Mouse (Mus musculus) lung, embryonic 16.5 days (tissue): Measurements from ENCODE around the gene Zfp618. TPM values are rescaled to one million over a fixed set of nuclear protein-coding genes. Genes with fewer than 3 reads are reported as not detected.

ENCODE experiments used
- ATAC-seq: fragments of 200-750 bp; cut with Nextera tagmentation; 2 replicates; pipeline ENCODE4 v1.8.0; 2017; ENCODE audit warnings: low read depth, mild to moderate bottlenecking, moderate library complexity
- H3K27ac ChIP-seq: fragments of 300-500 bp; sonication (generic); 2 replicates; pipeline ENCODE4 v1.5.1; 2014; ENCODE audit warnings: mild to moderate bottlenecking, control low read depth, low read length
- H3K27me3 ChIP-seq: fragments of 300-500 bp; sonication (generic); 2 replicates; pipeline ENCODE4 v1.6.1; 2014; ENCODE audit warnings: low read depth, low read length, mixed read lengths; ENCODE audit not compliant: control insufficient read depth, insufficient read depth
- H3K36me3 ChIP-seq: fragments of 300-500 bp; sonication (generic); 2 replicates; pipeline ENCODE4 v1.6.1; 2014; ENCODE audit warnings: low read length; ENCODE audit not compliant: control insufficient read depth, insufficient read depth
- H3K4me1 ChIP-seq: fragments of 300-500 bp; sonication (generic); replicated peaks from 2 replicates; pipeline ENCODE4 v1.6.1; 2014; ENCODE audit warnings: low read length, mixed read lengths; ENCODE audit not compliant: control insufficient read depth, insufficient read depth
- H3K4me2 ChIP-seq: fragments of 300-500 bp; sonication (generic); 2 replicates; pipeline ENCODE4 v1.6.1; 2014; ENCODE audit warnings: low read depth, low read length, control low read depth
- H3K4me3 ChIP-seq: fragments of 300-500 bp; sonication (generic); 2 replicates; pipeline ENCODE4 v1.5.1; 2014; ENCODE audit warnings: mild to moderate bottlenecking, low read length, control low read depth
- H3K9ac ChIP-seq: fragments of 300-500 bp; sonication (generic); 2 replicates; pipeline ENCODE4 v1.6.1; 2014; ENCODE audit warnings: low read length, control low read depth
- H3K9me3 ChIP-seq: fragments of 300-500 bp; sonication (generic); 2 replicates; pipeline ENCODE4 v1.6.1; 2016; ENCODE audit warnings: low read length; ENCODE audit not compliant: control insufficient read depth
- WGBS: fragments of 180-500 bp; shearing (Covaris S2); extraction: QIAGEN DNeasy Blood & Tissue Kit; methylation state at CpG from one replicate; pipeline ENCODE4 v1.1.7; 2014; 5-methylcytosine and 5-hydroxymethylcytosine counted together
- polyA plus RNA-seq: library from polyadenylated mRNA; unstranded; fragments of >200 nt; fragmentation: Nextera tagmentation; extraction: Ambion mirVana; gene quantifications from 2 replicates; pipeline ENCODE4 v1.2.1, GENCODE M21; 2015

The Zfp618 gene
- polyA plus RNA-seq, 1 experiment from 2014 or later = 26.7 TPM

DNA sequence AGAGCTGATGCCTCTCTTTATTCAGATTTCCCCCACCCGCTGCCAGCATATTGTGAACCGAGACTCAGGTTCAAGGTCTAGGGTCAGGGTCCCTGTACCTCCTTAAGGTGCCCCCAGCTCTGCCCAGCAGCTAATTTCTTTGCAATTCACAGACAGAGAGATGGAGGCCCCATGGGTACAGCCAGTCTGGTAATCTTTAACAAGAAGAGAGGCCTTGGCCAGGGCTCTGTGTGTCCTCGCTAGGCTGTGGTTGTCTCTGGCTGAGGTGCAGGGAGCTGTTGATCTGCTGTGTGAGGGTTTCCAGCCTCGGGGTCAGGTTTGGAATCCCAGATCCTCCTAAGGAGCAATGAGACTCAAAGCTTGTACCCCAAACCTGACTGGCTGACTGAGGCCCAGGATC lies 200.3 kb downstream of the Zfp618 start:
- no peaks in the 10 kb centered on the region for H3K4me1 ChIP-seq
- H3K9ac ChIP-seq = no peak overlapping the region
- no peak overlapping the region for H3K4me3 ChIP-seq
- no peak for ATAC-seq
- WGBS = 79% methylated on average over 4 of the region's 4 CpGs
- H3K27me3 ChIP-seq = no peaks in the 10 kb centered on the region
- no peaks in the 10 kb centered on the region for H3K36me3 ChIP-seq
- no peak overlapping the region for H3K4me2 ChIP-seq
- no peak overlapping the region for H3K27ac ChIP-seq
- H3K9me3 ChIP-seq = no peaks in the 10 kb centered on the region

DNA sequence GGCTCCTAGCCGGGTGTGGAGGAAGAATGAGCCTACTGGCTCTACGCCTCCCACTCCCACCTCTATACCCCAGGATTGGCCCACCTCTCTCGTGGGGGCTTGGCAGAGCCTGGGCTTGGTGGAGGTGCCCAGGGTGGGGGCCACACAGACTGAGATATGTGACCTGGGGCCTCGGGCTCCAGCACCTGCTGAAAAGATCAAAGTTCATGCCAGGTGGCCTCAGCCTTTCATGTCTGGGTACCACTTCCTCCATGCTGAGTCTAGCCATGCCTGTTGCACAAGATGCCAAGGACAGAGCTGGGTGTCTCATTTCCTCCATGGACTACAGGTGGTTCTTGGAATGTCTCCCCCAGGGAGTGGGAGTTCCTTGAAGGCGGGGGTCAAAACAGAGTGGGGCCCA lies 200.9 kb downstream of the Zfp618 start:
- Histone ChIP-seq H3K4me2 (no peak overlapping the region), H3K9me3 (no peaks in the 10 kb centered on the region), H3K27ac (no peak overlapping the region), H3K4me3 (no peak overlapping the region), H3K36me3 (no peaks in the 10 kb centered on the region), H3K4me1 (no peaks in the 10 kb centered on the region), H3K27me3 (0 out of 2 replicates have a peak, but pooled peaks cover 2% of the 10 kb centered on the region), H3K9ac (no peak overlapping the region)
- WGBS = 79% methylated on average over 5 of the region's 5 CpGs
- ATAC-seq = no peak

DNA sequence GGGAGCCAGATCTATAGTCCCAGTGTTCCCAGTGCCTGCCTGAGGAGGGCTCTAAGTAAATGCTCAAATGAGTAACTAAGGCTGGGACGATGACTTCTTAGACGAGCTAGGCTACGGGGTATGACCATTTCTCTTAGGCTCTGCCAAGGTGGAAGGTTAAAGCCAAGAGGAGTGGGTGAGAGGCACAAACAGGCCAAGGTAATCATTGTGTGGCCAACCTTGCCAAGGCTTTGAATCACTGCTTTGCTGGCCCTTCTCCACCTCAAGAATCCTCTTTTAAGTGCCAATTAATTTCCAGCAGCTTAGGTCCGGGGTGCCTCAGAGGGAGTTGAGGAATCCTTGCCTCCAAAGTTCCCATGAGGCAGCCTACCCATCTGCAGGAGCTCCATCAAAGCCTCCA lies 204.7 kb downstream of the Zfp618 start:
- no peak for ATAC-seq
- Histone ChIP-seq H3K4me1 (no peaks in the 10 kb centered on the region; the same call in 1 of the 2 replicates), H3K27me3 (0 out of 2 replicates have a peak, but pooled peaks cover 2% of the 10 kb centered on the region), H3K27ac (no peak overlapping the region), H3K36me3 (no peaks in the 10 kb centered on the region), H3K9me3 (peaks cover 2% of the 10 kb centered on the region; the same call in 1 of the 2 replicates), H3K9ac (no peak overlapping the region), H3K4me2 (no peak overlapping the region), H3K4me3 (no peak overlapping the region)
- 77% methylated on average over 4 of the region's 4 CpGs for whole genome bisulfite sequencing

DNA sequence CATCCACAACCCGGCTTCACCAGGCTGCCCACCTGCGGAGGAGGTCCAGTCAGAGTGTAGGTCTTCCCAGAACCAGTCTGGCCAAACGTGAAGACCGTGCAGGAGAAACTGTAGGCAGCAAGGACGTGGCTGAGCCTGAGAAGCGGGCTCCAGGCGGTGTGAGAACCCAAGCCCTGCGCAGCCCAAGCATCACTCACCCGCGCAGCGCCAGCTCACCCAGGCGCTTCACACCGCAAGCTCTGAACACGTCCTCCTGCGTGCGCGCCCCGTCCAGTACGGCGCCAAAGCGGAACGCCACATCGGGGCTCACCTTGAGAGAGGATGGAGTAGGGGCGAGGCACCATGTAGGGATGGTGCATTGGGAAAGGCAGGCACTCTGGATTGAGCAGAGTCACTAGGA lies 205.7 kb downstream of the Zfp618 start:
- peak overlapping the region; percentile 26 for H3K4me3 ChIP-seq
- H3K4me2 ChIP-seq = peak overlapping the region; percentile 39
- peak overlapping the region; percentile 45 for H3K9ac ChIP-seq
- H3K4me1 ChIP-seq = no peaks in the 10 kb centered on the region; the same call in 1 of the 2 replicates
- H3K36me3 ChIP-seq = no peaks in the 10 kb centered on the region
- ATAC-seq = peak; percentile 49
- H3K9me3 ChIP-seq = peaks cover 2% of the 10 kb centered on the region; the same call in 1 of the 2 replicates
- WGBS = 32% methylated on average over 24 of the region's 24 CpGs
- no peak overlapping the region for H3K27ac ChIP-seq
- 0 out of 2 replicates have a peak, but pooled peaks cover 2% of the 10 kb centered on the region for H3K27me3 ChIP-seq

DNA sequence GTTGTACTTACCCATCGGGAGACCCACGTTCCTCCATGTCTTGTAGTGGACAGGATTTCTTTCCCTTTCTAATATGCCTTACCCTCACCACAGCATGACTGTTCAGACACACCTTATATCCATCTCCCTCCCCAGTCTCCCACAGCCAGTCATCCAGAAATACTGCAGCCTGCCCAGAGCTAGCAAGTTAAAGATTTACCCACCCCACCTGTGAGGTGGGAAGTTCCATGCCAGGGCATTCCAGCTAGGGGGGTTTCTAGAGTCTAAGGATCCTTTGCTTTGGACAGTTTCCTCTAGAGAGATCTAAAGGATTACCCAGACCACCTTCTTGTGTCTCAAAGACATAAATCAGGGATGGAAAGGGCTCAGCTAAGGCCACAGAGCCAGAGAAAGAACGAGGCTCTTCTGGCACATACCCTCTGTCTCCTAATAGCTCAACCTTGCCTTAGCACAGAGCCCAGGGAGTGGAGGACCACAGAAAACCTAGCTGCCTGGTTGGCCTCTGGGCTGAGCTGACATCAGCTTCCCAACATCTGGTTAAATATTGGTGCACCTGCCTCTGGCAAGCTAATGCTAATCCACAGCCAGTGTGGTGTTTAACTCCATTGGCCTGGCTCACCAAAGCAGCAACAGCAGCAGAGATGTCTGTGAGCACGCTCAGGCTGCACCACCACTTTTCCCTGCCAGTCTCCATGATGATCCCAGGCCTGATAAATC lies 206.8 kb downstream of the Zfp618 start, which contains the start of gene Kif12:
Kif12 (minus strand) TSS at position 163 of the 717 bp plus-strand sequence.
- ATAC-seq = peak; percentile 80

DNA sequence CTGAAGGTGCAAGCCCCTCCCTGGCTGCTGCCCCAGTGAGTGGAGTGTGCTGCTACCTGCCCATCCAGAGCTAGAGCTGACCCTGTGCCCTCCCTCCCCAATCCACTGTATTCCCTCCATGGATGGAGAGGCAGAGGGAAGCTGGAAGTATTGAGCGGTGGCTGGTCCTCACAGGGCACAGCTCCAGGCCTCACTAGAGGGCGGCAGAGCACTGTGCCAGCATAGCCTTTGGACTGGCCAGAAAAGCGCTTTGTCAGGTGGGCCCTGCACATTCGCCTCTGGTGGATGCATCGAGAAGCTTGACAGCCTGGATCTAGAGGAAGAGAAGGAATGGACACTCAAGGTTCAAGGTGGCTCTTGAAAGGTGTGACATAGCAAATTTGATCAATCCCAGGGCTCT lies 216.2 kb downstream of the Zfp618 start:
- Histone ChIP-seq H3K36me3 (no peaks in the 10 kb centered on the region), H3K27ac (no peak overlapping the region), H3K27me3 (no peaks in the 10 kb centered on the region), H3K4me2 (no peak overlapping the region), H3K4me1 (peaks cover 9% of the 10 kb centered on the region), H3K4me3 (no peak overlapping the region), H3K9ac (no peak overlapping the region), H3K9me3 (no peaks in the 10 kb centered on the region)
- WGBS = 3% methylated on average over 5 of the region's 5 CpGs
- ATAC-seq = peak; percentile 45; the same call in 1 of the 2 replicates

More for the DNA sequence above, 206.8 kb downstream of the Zfp618 start, which contains the start of gene Kif12:
- Histone ChIP-seq H3K36me3 (no peaks in the 10 kb centered on the region), H3K4me2 (peak within 1 kb of the TSS; percentile 39), H3K27ac (peak within 1 kb of the TSS; percentile 55), H3K9me3 (peaks cover 2% of the 10 kb centered on the region; the same call in 1 of the 2 replicates), H3K4me3 (peak within 1 kb of the TSS; percentile 26), H3K9ac (peak within 1 kb of the TSS; percentile 45), H3K27me3 (0 out of 2 replicates have a peak, but pooled peaks cover 2% of the 10 kb centered on the region), H3K4me1 (no peaks in the 10 kb centered on the region; the same call in 1 of the 2 replicates)
- WGBS = 42% methylated on average over 4 of the region's 4 CpGs

DNA sequence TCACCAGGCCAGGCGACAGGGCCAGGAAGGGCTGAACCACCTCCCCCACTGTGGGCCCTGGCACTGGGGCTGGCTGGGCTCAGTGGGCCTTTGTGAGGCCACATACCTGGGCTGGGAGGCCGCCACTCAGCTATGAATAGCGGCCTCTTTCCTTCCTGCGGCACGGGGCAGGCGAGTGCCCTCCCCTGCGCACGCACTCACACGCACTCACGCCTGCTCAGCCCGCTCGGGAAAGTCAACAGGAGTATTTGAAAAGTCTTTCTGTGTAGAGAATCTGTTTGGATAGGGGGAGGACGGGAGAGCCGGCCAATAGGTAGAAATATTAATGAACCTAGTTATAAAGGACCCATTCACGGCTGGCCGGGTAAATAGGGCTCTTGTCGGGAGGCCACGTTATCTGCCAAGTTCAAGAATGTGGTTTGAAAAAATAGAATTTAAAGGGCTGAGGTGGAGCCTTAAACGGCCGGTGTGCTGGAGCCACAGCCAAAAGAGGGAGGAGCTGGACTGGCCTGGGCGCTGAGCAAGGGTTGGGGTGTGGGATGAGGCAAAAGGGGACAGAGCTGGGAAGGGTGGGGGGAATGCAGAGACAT lies 221.0 kb downstream of the Zfp618 start:
- Histone ChIP-seq H3K4me2 (no peak overlapping the region), H3K27ac (peak overlapping the region; percentile 95), H3K9ac (no peak overlapping the region)

More for the DNA sequence above, 221.0 kb downstream of the Zfp618 start:
- H3K4me1 ChIP-seq = peaks cover 15% of the 10 kb centered on the region
- WGBS = 44% methylated on average over 21 of the region's 21 CpGs
- H3K9me3 ChIP-seq = no peaks in the 10 kb centered on the region
- peak; percentile 93 for ATAC-seq
- H3K4me3 ChIP-seq = no peak overlapping the region
- H3K27me3 ChIP-seq = no peaks in the 10 kb centered on the region
- no peaks in the 10 kb centered on the region for H3K36me3 ChIP-seq

Other genes starting within 250 kb of the Zfp618 start
- gene Ambp, start 189.2 kb downstream of the Zfp618 start, polyA plus RNA-seq = 2.3 and 22.1 TPM in 2 replicates
- 4.8 and 5.4 TPM in 2 replicates for gene Kif12, start 206.6 kb downstream of the Zfp618 start, polyA plus RNA-seq
- 16.4 and 18.3 TPM in 2 replicates for gene Col27a1, start 248.4 kb downstream of the Zfp618 start, polyA plus RNA-seq